Mouse (Mus musculus): ENCODE results near the gene Cyp2u1. TPM values are rescaled to one million over a fixed set of nuclear protein-coding genes. Genes with fewer than 3 reads are reported as not detected.
A peak's percentile ranks its signal among the peaks of the same experiment; 100 is the strongest.

Cyp2u1 gene
- polyA plus RNA-seq, 1 experiment from 2014 or later, result 1.9 TPM

DNA sequence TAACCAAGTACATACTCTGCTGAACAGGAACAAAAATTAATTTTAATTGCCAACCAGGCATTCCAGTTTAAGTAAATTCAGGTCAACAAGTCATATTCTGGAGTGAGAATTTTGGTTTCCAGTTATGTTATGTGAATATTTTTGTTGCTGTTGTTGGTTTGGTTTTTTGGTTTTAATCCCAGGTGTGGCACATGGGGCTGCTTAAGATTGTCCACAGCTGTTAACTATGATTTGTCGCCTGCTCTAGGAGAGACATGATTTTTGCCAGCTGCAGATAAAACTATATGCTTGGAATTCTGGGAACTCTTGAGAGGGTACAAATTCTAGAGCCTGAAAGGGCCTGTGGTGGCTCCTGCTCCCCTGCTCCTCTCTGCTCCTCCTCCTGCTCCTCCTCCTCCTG lies 14.1 kb upstream of the Cyp2u1 start:
- Histone ChIP-seq H3K9me3 (ENCODE audit: control insufficient read depth, low read length) (no peaks in the 10 kb centered on the region), H3K27ac (replicated peaks) (no peak overlapping the region), H3K4me1 (replicated peaks; ENCODE audit: control insufficient read depth, insufficient read depth) (no peaks in the 10 kb centered on the region), H3K9ac (ENCODE audit: low read length) (no peak overlapping the region), H3K36me3 (ENCODE audit: control insufficient read depth, insufficient read depth, low read length) (no peaks in the 10 kb centered on the region), H3K4me3 (ENCODE audit: low read depth, low read length) (no peak overlapping the region), H3K4me2 (replicated peaks; ENCODE audit: low read depth) (no peak overlapping the region), H3K27me3 (ENCODE audit: control insufficient read depth, insufficient read depth, low read length) (no peaks in the 10 kb centered on the region)
- no peak for DNase-seq (ENCODE audit: low spot score)
- ATAC-seq (ENCODE audit: low FRiP score, low TSS enrichment), result no peak
- 90% methylated on average over 1 of the region's 1 CpGs for WGBS
- no peak for TF ChIP-seq EP300 (optimal IDR thresholded peaks at IDR 0.05)
- TF ChIP-seq CTCF (IDR thresholded peaks at IDR 0.05; ENCODE audit: low read depth), result no peak

DNA sequence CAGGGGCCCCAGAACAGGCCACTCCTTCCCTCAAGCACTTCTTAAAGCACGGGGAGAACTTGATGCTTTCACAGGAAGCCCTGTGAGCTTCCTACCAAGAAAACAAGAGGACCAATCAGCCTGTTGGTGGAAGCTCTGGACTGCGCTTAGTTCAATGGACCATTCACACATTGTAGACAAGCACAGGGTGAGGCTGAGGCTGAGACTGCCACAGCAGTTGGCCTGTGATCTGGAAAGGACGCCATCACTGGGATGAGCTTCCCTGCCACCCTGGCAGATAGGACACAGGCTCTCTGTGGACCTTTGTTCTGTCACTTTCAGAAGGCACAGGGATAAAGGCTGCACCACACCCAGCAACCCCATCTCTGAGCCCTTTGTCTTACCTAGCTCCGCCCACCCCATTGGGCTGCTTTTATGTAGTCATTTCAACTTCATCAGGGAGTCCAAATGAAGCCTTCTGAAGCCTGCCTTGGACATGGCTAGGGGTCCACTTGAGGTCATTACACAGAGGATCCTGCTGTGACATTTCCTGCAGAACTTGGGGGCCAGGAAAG lies 13.0 kb upstream of the Cyp2u1 start:
- DNase-seq (ENCODE audit: low spot score), result no peak
- H3K4me1 ChIP-seq (replicated peaks; ENCODE audit: control insufficient read depth, insufficient read depth), result no peaks in the 10 kb centered on the region
- no peak overlapping the region for H3K4me2 ChIP-seq (replicated peaks; ENCODE audit: low read depth)
- no peaks in the 10 kb centered on the region for H3K36me3 ChIP-seq (ENCODE audit: control insufficient read depth, insufficient read depth, low read length)
- no peak for ATAC-seq (ENCODE audit: low FRiP score, low TSS enrichment)
- no peak overlapping the region for H3K9ac ChIP-seq (ENCODE audit: low read length)
- no peaks in the 10 kb centered on the region for H3K27me3 ChIP-seq (ENCODE audit: control insufficient read depth, insufficient read depth, low read length)
- no peak overlapping the region for H3K4me3 ChIP-seq (ENCODE audit: low read depth, low read length)
- no peaks in the 10 kb centered on the region for H3K9me3 ChIP-seq (ENCODE audit: control insufficient read depth, low read length)
- 71% methylated on average over 4 of the region's 4 CpGs for WGBS
- TF ChIP-seq EP300 (optimal IDR thresholded peaks at IDR 0.05) (no peak), CTCF (IDR thresholded peaks at IDR 0.05; ENCODE audit: low read depth) (no peak)
- H3K27ac ChIP-seq (replicated peaks), result no peak overlapping the region

DNA sequence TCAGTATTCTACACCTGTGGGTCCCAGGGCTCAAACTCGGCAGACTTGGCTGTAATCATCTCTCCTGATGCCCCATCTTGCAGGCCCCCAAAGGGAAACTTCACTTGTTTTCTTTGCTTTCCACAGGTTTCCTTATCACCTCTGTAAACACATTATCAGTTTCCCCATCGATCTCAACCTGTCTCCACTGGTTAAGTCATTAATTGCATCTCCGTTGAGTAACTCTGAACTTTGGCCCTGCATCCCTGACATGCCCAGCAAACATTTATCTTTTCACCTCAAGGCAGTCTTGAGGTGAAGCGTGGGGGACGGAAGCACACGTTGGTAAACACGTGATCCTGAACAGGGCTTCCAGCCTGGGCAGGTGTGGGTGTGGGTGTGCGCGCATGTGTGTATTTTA lies 9.3 kb upstream of the Cyp2u1 start:
- Histone ChIP-seq H3K4me1 (replicated peaks; ENCODE audit: control insufficient read depth, insufficient read depth) (no peaks in the 10 kb centered on the region), H3K27me3 (ENCODE audit: control insufficient read depth, insufficient read depth, low read length) (no peaks in the 10 kb centered on the region), H3K9ac (ENCODE audit: low read length) (no peak overlapping the region), H3K4me2 (replicated peaks; ENCODE audit: low read depth) (no peak overlapping the region), H3K9me3 (ENCODE audit: control insufficient read depth, low read length) (no peaks in the 10 kb centered on the region; the same call in 1 of the 2 replicates), H3K27ac (replicated peaks) (no peak overlapping the region), H3K4me3 (ENCODE audit: low read depth, low read length) (no peak overlapping the region), H3K36me3 (ENCODE audit: control insufficient read depth, insufficient read depth, low read length) (no peaks in the 10 kb centered on the region)
- no peak for TF ChIP-seq CTCF (IDR thresholded peaks at IDR 0.05; ENCODE audit: low read depth)
- no peak for TF ChIP-seq EP300 (optimal IDR thresholded peaks at IDR 0.05)
- DNase-seq (ENCODE audit: low spot score), result no peak
- ATAC-seq (ENCODE audit: low FRiP score, low TSS enrichment), result peak; percentile 40; the same call in 1 of the 2 replicates
- 26% methylated on average over 9 of the region's 9 CpGs for WGBS

DNA sequence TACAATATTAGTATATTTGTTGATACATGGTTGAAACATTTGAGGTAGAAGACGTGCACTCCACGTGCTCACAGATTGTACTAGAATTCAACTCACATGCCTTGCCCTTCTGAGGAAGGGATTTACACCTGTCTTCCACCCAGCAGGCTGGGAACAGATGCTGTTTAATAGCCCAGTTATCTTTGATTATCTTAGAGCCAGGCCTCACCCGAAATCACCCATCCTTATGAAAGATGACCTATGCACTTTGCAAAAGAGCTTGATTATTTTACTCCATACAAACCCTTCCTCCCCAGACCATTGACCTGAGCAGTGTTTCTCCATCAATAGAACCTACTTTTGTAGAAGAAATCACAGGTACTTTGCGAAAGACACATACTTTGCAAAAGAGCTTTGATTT lies 7.5 kb upstream of the Cyp2u1 start:
- Histone ChIP-seq H3K27me3 (ENCODE audit: control insufficient read depth, insufficient read depth, low read length) (no peaks in the 10 kb centered on the region), H3K36me3 (ENCODE audit: control insufficient read depth, insufficient read depth, low read length) (no peaks in the 10 kb centered on the region), H3K27ac (replicated peaks) (no peak overlapping the region), H3K9ac (ENCODE audit: low read length) (no peak overlapping the region), H3K4me2 (replicated peaks; ENCODE audit: low read depth) (no peak overlapping the region), H3K4me1 (replicated peaks; ENCODE audit: control insufficient read depth, insufficient read depth) (no peaks in the 10 kb centered on the region), H3K9me3 (ENCODE audit: control insufficient read depth, low read length) (no peaks in the 10 kb centered on the region; the same call in 1 of the 2 replicates), H3K4me3 (ENCODE audit: low read depth, low read length) (no peak overlapping the region)
- 81% methylated on average over 4 of the region's 4 CpGs for WGBS
- no peak for TF ChIP-seq EP300 (optimal IDR thresholded peaks at IDR 0.05)
- TF ChIP-seq CTCF (IDR thresholded peaks at IDR 0.05; ENCODE audit: low read depth), result no peak
- ATAC-seq (ENCODE audit: low FRiP score, low TSS enrichment) (no peak), DNase-seq (ENCODE audit: low spot score) (no peak)

DNA sequence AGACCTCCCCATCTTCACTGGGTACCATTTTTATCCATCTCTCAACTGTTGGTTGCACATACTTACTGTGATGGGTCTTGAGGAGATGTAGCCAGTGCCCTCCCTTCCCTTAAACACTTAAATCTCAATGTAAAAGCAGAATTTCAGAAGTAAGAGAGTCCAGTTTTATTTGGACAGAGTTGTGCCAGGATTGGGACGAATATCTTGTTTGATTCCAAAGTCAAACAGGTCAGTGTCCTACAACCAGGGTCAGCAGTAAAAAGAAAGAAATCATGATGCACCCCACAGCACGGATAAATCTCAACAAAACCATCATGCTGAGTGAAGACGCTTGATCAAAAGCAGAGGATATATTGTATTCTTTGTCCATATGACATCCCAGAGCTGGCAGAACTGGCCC lies 4.8 kb upstream of the Cyp2u1 start:
- Histone ChIP-seq H3K36me3 (ENCODE audit: control insufficient read depth, insufficient read depth, low read length) (no peaks in the 10 kb centered on the region), H3K4me2 (replicated peaks; ENCODE audit: low read depth) (no peak overlapping the region), H3K9ac (ENCODE audit: low read length) (no peak overlapping the region), H3K27me3 (ENCODE audit: control insufficient read depth, insufficient read depth, low read length) (no peaks in the 10 kb centered on the region), H3K4me3 (ENCODE audit: low read depth, low read length) (no peak overlapping the region), H3K4me1 (replicated peaks; ENCODE audit: control insufficient read depth, insufficient read depth) (no peaks in the 10 kb centered on the region), H3K27ac (replicated peaks) (no peak overlapping the region), H3K9me3 (ENCODE audit: control insufficient read depth, low read length) (no peaks in the 10 kb centered on the region; the same call in 1 of the 2 replicates)
- 85% methylated on average over 3 of the region's 3 CpGs for WGBS
- TF ChIP-seq CTCF (IDR thresholded peaks at IDR 0.05; ENCODE audit: low read depth), result no peak
- no peak for TF ChIP-seq EP300 (optimal IDR thresholded peaks at IDR 0.05)
- ATAC-seq (ENCODE audit: low FRiP score, low TSS enrichment), result no peak
- no peak for DNase-seq (ENCODE audit: low spot score)

DNA sequence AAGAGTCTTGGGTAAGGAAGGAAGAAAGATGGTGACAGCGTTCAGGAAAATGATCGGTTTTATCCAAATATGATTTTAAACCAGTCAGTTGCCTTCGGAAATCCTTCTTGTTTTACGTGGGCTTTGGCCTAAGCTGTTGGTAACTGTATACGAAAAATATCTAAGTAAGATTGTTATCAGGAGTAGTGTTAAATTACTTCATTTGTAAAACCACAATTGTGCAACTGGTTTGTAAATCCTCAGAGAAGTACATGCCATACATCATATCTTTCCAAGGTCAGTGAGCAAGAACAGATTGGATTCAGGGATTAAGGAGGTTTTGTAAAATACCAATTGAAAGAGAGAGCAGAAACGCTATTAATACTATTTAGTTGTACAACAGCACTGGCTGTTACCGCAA lies 3.2 kb upstream of the Cyp2u1 start:
- no peak for ATAC-seq (ENCODE audit: low FRiP score, low TSS enrichment)
- Histone ChIP-seq H3K36me3 (ENCODE audit: control insufficient read depth, insufficient read depth, low read length) (no peaks in the 10 kb centered on the region), H3K4me1 (replicated peaks; ENCODE audit: control insufficient read depth, insufficient read depth) (peaks cover 3% of the 10 kb centered on the region; the same call in 1 of the 2 replicates), H3K9me3 (ENCODE audit: control insufficient read depth, low read length) (no peaks in the 10 kb centered on the region; the same call in 1 of the 2 replicates), H3K27me3 (ENCODE audit: control insufficient read depth, insufficient read depth, low read length) (no peaks in the 10 kb centered on the region), H3K4me3 (ENCODE audit: low read depth, low read length) (no peak overlapping the region), H3K27ac (replicated peaks) (no peak overlapping the region), H3K4me2 (replicated peaks; ENCODE audit: low read depth) (no peak overlapping the region), H3K9ac (ENCODE audit: low read length) (no peak overlapping the region)
- no peak for DNase-seq (ENCODE audit: low spot score)
- TF ChIP-seq EP300 (optimal IDR thresholded peaks at IDR 0.05) (no peak), CTCF (IDR thresholded peaks at IDR 0.05; ENCODE audit: low read depth) (no peak)
- 79% methylated on average over 7 of the region's 7 CpGs for WGBS

Data from stomach, postnatal 0 days (tissue).